Mouse (Mus musculus): ENCODE measurements around the gene Dppa3.

DNA sequence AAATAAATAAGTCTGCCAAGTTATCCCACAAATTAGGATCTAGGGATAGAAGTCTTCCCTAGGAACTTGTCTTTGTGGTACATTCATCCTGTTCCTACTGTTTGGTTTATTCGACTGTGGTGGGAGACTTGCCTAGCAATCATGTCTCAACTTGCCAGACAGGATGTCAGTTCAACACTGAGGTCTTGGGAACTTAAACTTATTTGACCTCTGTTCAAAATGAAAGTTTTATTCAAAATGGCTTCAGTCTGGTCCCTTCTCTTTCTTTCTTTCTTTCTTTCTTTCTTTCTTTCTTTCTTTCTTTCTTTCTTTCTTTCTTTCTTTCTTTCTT, 23.3 kb upstream of the Dppa3 start:
- no peak for TF ChIP-seq POLR2AphosphoS2 (IDR thresholded peaks at IDR 0.05; ENCODE audit: insufficient read length, low read depth)
- TF ChIP-seq POLR2A (IDR thresholded peaks at IDR 0.05; ENCODE audit: insufficient read length, low read depth) = no peak
- TF ChIP-seq E2F4 (IDR thresholded peaks at IDR 0.05; ENCODE audit: insufficient read depth) = no peak
- TF ChIP-seq USF1 (IDR thresholded peaks at IDR 0.05; ENCODE audit: low read depth) = no peak
- no peak for TF ChIP-seq MAX (IDR thresholded peaks at IDR 0.05; ENCODE audit: low read depth)
